Mouse (Mus musculus): ENCODE measurements around the gene Dynlt1c.
"Not testable (repeated sequence)": the region's sequence is repeated elsewhere in the genome, so short reads cannot be mapped to it uniquely, and the experiment has no call there.

- TF ChIP-seq CTCF (IDR thresholded peaks at IDR 0.05; ENCODE audit: low read depth, low read length); POLR2A (IDR thresholded peaks at IDR 0.05; ENCODE audit: extremely low read depth, insufficient read depth, low read length): not testable (repeated sequence)
Observed at GRCm38 (mm10) chr17:6571296-6571695, 30.2 kb upstream of the Dynlt1c start.
